Mouse (Mus musculus) midbrain, embryonic 14.5 days (tissue): Measurements from ENCODE around the gene Llgl2. TPM values are rescaled to one million over a fixed set of nuclear protein-coding genes. Genes with fewer than 3 reads are reported as not detected.

ENCODE experiments used
- ATAC-seq: fragments of 200-750 bp; cut with Nextera tagmentation; 2 replicates; pipeline ENCODE4 v1.8.0; 2017; ENCODE audit warnings: moderate number of reproducible peaks, moderate library complexity; ENCODE audit not compliant: low FRiP score, low TSS enrichment
- DNase-seq: peaks from one replicate; pipeline ENCODE4 v3.0.0-alpha.2; 2015
- H3K27ac ChIP-seq: fragments of 300-500 bp; sonication (generic); replicated peaks from 2 replicates; pipeline ENCODE4 v1.5.1; 2014; ENCODE audit warnings: mild to moderate bottlenecking, low read depth, low read length, moderate library complexity
- H3K27me3 ChIP-seq: fragments of 300-500 bp; sonication (generic); 2 replicates; pipeline ENCODE4 v1.6.1; 2014; ENCODE audit warnings: low read length, control low read depth, mixed read lengths; ENCODE audit not compliant: control insufficient read depth, insufficient read depth
- H3K36me3 ChIP-seq: fragments of 300-500 bp; sonication (generic); 2 replicates; pipeline ENCODE4 v1.6.1; 2014; ENCODE audit warnings: low read length, control low read depth; ENCODE audit not compliant: control insufficient read depth, insufficient read depth
- H3K4me1 ChIP-seq: fragments of 300-500 bp; sonication (generic); 2 replicates; pipeline ENCODE4 v1.6.1; 2014; ENCODE audit warnings: mild to moderate bottlenecking, antibody characterized with exemption, low read length, control low read depth; ENCODE audit not compliant: control insufficient read depth, insufficient read depth
- H3K4me2 ChIP-seq: fragments of 300-500 bp; sonication (generic); 2 replicates; pipeline ENCODE4 v1.6.1; 2014; ENCODE audit warnings: mild to moderate bottlenecking, low read length, moderate library complexity
- H3K4me3 ChIP-seq: fragments of 300-500 bp; sonication (generic); replicated peaks from 2 replicates; pipeline ENCODE4 v1.5.1; 2014; ENCODE audit warnings: low read depth, low read length
- H3K9ac ChIP-seq: fragments of 300-500 bp; sonication (generic); replicated peaks from 2 replicates; pipeline ENCODE4 v1.6.1; 2014; ENCODE audit warnings: mild to moderate bottlenecking, low read length, moderate library complexity
- H3K9me3 ChIP-seq: fragments of 300-500 bp; sonication (generic); 2 replicates; pipeline ENCODE4 v1.6.1; 2016; ENCODE audit warnings: low read length, control low read depth, mixed read lengths; ENCODE audit not compliant: control insufficient read depth
- WGBS: fragments of 180-500 bp; shearing (Covaris S2); extraction: QIAGEN DNeasy Blood & Tissue Kit; methylation state at CpG from one replicate; pipeline ENCODE4 v1.1.7; 2014; 5-methylcytosine and 5-hydroxymethylcytosine counted together
- polyA plus RNA-seq: library from polyadenylated mRNA; unstranded; fragments of >200 nt; fragmentation: Nextera tagmentation; extraction: Ambion mirVana; gene quantifications from 2 replicates; pipeline ENCODE4 v1.2.1, GENCODE M21; 2014

The Llgl2 gene
- polyA plus RNA-seq, 1 experiment from 2014 or later = 0.63 TPM

GRCm38 (mm10) chr11:115899486-115900266 lies 75.8 kb downstream of the Llgl2 start, which contains the start of gene Smim5:
Smim5 (plus strand) TSS chr11:115899966.
- H3K36me3 ChIP-seq = peaks cover 26% of the 10 kb centered on the region
- no peaks in the 10 kb centered on the region for H3K4me1 ChIP-seq
- DNase-seq (peak; percentile 14), ATAC-seq (no peak)
- H3K9ac ChIP-seq = no peak within 1 kb of the TSS; the same call in 1 of the 2 replicates
- H3K4me3 ChIP-seq = no peak within 1 kb of the TSS
- 29% methylated on average over 16 of the region's 16 CpGs for WGBS
- H3K9me3 ChIP-seq = no peaks in the 10 kb centered on the region
- H3K4me2 ChIP-seq = no peak within 1 kb of the TSS
- H3K27ac ChIP-seq = no peak within 1 kb of the TSS
- H3K27me3 ChIP-seq = no peaks in the 10 kb centered on the region

GRCm38 (mm10) chr11:115900561-115901337 lies 76.9 kb downstream of the Llgl2 start:
- Histone ChIP-seq H3K9me3 (no peaks in the 10 kb centered on the region), H3K4me2 (no peak overlapping the region), H3K27me3 (no peaks in the 10 kb centered on the region), H3K27ac (no peak overlapping the region), H3K9ac (no peak overlapping the region), H3K4me1 (no peaks in the 10 kb centered on the region), H3K4me3 (no peak overlapping the region), H3K36me3 (peaks cover 15% of the 10 kb centered on the region)
- WGBS = 77% methylated on average over 8 of the region's 8 CpGs
- no peak for ATAC-seq
- no peak for DNase-seq

- no peaks in the 10 kb centered on the region for H3K27me3 ChIP-seq
- no peak overlapping the region for H3K4me2 ChIP-seq
- no peak overlapping the region for H3K27ac ChIP-seq
- H3K9me3 ChIP-seq = no peaks in the 10 kb centered on the region
- no peak for DNase-seq
- no peaks in the 10 kb centered on the region for H3K4me1 ChIP-seq
- no peak overlapping the region for H3K9ac ChIP-seq
- H3K36me3 ChIP-seq = peaks cover 9% of the 10 kb centered on the region
- 88% methylated on average over 9 of the region's 9 CpGs for WGBS
- no peak overlapping the region for H3K4me3 ChIP-seq
- ATAC-seq = no peak
Observed at GRCm38 (mm10) chr11:115901338-115902161, 77.7 kb downstream of the Llgl2 start.

GRCm38 (mm10) chr11:115902177-115902576 lies 78.3 kb downstream of the Llgl2 start:
- no peak overlapping the region for H3K4me2 ChIP-seq
- no peaks in the 10 kb centered on the region for H3K9me3 ChIP-seq
- no peak overlapping the region for H3K4me3 ChIP-seq
- H3K36me3 ChIP-seq = peaks cover 3% of the 10 kb centered on the region; the same call in 1 of the 2 replicates
- no peak for ATAC-seq
- no peak overlapping the region for H3K9ac ChIP-seq
- no peaks in the 10 kb centered on the region for H3K4me1 ChIP-seq
- H3K27me3 ChIP-seq = no peaks in the 10 kb centered on the region
- H3K27ac ChIP-seq = no peak overlapping the region
- WGBS = 87% methylated on average over 5 of the region's 5 CpGs
- DNase-seq = no peak

GRCm38 (mm10) chr11:115902831-115903230 lies 79.0 kb downstream of the Llgl2 start:
- no peak for ATAC-seq
- H3K36me3 ChIP-seq = 0 out of 2 replicates have a peak, but pooled peaks cover 3% of the 10 kb centered on the region
- no peaks in the 10 kb centered on the region for H3K9me3 ChIP-seq
- H3K27ac ChIP-seq = no peak overlapping the region
- no peak for DNase-seq
- H3K4me3 ChIP-seq = no peak overlapping the region
- no peaks in the 10 kb centered on the region for H3K4me1 ChIP-seq
- 100% methylated on average over 1 of the region's 1 CpGs for WGBS
- no peaks in the 10 kb centered on the region for H3K27me3 ChIP-seq
- no peak overlapping the region for H3K9ac ChIP-seq
- H3K4me2 ChIP-seq = no peak overlapping the region

GRCm38 (mm10) chr11:115903384-115904230 lies 79.8 kb downstream of the Llgl2 start:
- H3K36me3 ChIP-seq = 0 out of 2 replicates have a peak, but pooled peaks cover 6% of the 10 kb centered on the region
- H3K9ac ChIP-seq = no peak overlapping the region
- no peaks in the 10 kb centered on the region for H3K27me3 ChIP-seq
- no peaks in the 10 kb centered on the region for H3K4me1 ChIP-seq
- no peaks in the 10 kb centered on the region for H3K9me3 ChIP-seq
- 79% methylated on average over 11 of the region's 11 CpGs for WGBS
- H3K27ac ChIP-seq = no peak overlapping the region
- no peak for ATAC-seq
- no peak overlapping the region for H3K4me3 ChIP-seq
- DNase-seq = no peak
- H3K4me2 ChIP-seq = no peak overlapping the region

GRCm38 (mm10) chr11:115904231-115904955 lies 80.5 kb downstream of the Llgl2 start:
- H3K9me3 ChIP-seq = no peaks in the 10 kb centered on the region
- ATAC-seq (no peak), DNase-seq (no peak)
- no peaks in the 10 kb centered on the region for H3K4me1 ChIP-seq
- H3K36me3 ChIP-seq = 0 out of 2 replicates have a peak, but pooled peaks cover 6% of the 10 kb centered on the region
- no peak overlapping the region for H3K4me2 ChIP-seq
- 0 out of 2 replicates have a peak overlapping the region, but pooled peaks have one; percentile 3 for H3K9ac ChIP-seq
- no peak overlapping the region for H3K27ac ChIP-seq
- no peaks in the 10 kb centered on the region for H3K27me3 ChIP-seq
- 84% methylated on average over 8 of the region's 8 CpGs for WGBS
- no peak overlapping the region for H3K4me3 ChIP-seq
